Comparison of ENCODE assay signal across 10 mouse cellular contexts in the genomic region with DNA sequence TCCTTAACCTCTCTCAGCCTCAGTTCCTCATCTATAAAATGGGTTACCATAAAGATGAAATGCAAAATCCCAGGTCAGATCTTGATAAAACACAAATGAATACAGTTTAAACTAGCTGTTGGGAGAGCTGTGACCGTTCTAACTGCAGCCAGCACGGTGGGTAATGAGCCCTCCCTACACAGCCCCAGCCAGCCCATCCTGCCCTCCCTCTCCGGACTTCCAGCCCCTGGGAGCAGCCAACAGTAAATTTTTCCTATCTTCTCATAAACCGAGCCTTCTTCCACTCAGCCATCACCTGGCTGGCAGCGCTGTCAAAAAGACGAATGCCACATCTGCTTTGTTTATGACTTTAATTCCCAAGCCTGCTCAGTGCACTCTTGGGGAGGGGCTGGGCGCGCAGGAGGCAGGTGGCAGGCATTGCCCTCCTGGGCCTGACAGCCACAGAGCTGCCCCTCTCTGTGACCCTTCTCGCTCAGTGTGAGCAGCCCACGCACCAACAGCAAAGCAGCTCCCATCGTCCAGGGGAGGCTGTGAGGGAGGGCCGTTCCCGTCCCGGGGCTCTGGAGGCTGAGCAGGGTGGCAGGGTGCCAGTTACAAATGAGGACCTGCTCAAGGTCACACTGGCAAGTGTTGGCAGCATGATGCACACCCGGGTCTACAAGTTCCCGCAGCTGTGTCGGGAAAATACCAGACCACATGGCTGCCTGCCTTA.
DNase-seq lines count a peak whose midpoint lies in the region; ATAC-seq lines count a peak whose summit lies in the region.
"Had no signal": no experiment of that assay in that cellular context is flagged by ENCODE, and none has a peak within 500 bp of the region (broad histone marks: within the 10 kb centered on the region; RNA-seq: fewer than 3 reads in every experiment).

No protein-coding gene starts in this region.

- no peak overlapping the region for H3K4me2 ChIP-seq in forebrain, embryonic 14.5 days (ENCODE audit: low read length)
- H3K4me2 ChIP-seq in forebrain, embryonic 11.5 days (ENCODE audit: low read depth, low read length, severe bottlenecking) = no peak overlapping the region
- no peak overlapping the region for H3K4me2 ChIP-seq in hindbrain, embryonic 14.5 days (replicated peaks)
- H3K4me2 ChIP-seq in limb, embryonic 13.5 days (replicated peaks) = no peak overlapping the region

- 56% methylated on average over 17 of the region's 17 CpGs for WGBS in forebrain, embryonic 14.5 days
- WGBS in forebrain, embryonic 11.5 days = 79% methylated on average over 17 of the region's 17 CpGs
- 39% methylated on average over 17 of the region's 17 CpGs for WGBS in hindbrain, embryonic 14.5 days
- WGBS in limb, embryonic 13.5 days = 28% methylated on average over 17 of the region's 17 CpGs

- no peak overlapping the region for H3K9ac ChIP-seq in forebrain, embryonic 14.5 days (ENCODE audit: low read length)
- H3K9ac ChIP-seq in forebrain, embryonic 11.5 days (ENCODE audit: low read length) = no peak overlapping the region
- H3K9ac ChIP-seq in hindbrain, embryonic 14.5 days = no peak overlapping the region
- peak overlapping the region; percentile 0; the same call in 1 of the 2 replicates for H3K9ac ChIP-seq in limb, embryonic 13.5 days
- H3K9ac ChIP-seq: liver, embryonic 14.5 days had no signal

- H3K4me3 ChIP-seq in forebrain, embryonic 14.5 days (ENCODE audit: low read depth, low read length) = no peak overlapping the region
- H3K4me3 ChIP-seq in forebrain, embryonic 11.5 days (ENCODE audit: low read depth, low read length) = no peak overlapping the region
- H3K4me3 ChIP-seq in hindbrain, embryonic 14.5 days (replicated peaks; ENCODE audit: low read length) = no peak overlapping the region
- no peak overlapping the region for H3K4me3 ChIP-seq in limb, embryonic 13.5 days

- H3K4me1 ChIP-seq in forebrain, embryonic 14.5 days (ENCODE audit: control insufficient read depth, insufficient read depth, low read length) = no peaks in the 10 kb centered on the region
- no peaks in the 10 kb centered on the region for H3K4me1 ChIP-seq in forebrain, embryonic 11.5 days (replicated peaks; ENCODE audit: control insufficient read depth, insufficient read depth, low read length)
- peaks cover 17% of the 10 kb centered on the region for H3K4me1 ChIP-seq in hindbrain, embryonic 14.5 days (replicated peaks; ENCODE audit: control insufficient read depth, insufficient read depth, low read length)
- H3K4me1 ChIP-seq in limb, embryonic 13.5 days = peaks cover 19% of the 10 kb centered on the region

- no peaks in the 10 kb centered on the region for H3K9me3 ChIP-seq in forebrain, embryonic 14.5 days (replicated peaks; ENCODE audit: control insufficient read depth, low read length)
- H3K9me3 ChIP-seq in forebrain, embryonic 11.5 days (ENCODE audit: control insufficient read depth, low read length) = no peaks in the 10 kb centered on the region
- H3K9me3 ChIP-seq in hindbrain, embryonic 14.5 days (ENCODE audit: control insufficient read depth, low read length) = no peaks in the 10 kb centered on the region
- no peaks in the 10 kb centered on the region for H3K9me3 ChIP-seq in limb, embryonic 13.5 days

- H3K27me3 ChIP-seq in forebrain, embryonic 14.5 days (replicated peaks; ENCODE audit: control insufficient read depth, insufficient read depth, low read length) = 0 out of 2 replicates have a peak, but pooled peaks cover 3% of the 10 kb centered on the region
- no peaks in the 10 kb centered on the region for H3K27me3 ChIP-seq in forebrain, embryonic 11.5 days (ENCODE audit: control insufficient read depth, insufficient read depth, low read length)
- no peaks in the 10 kb centered on the region for H3K27me3 ChIP-seq in hindbrain, embryonic 14.5 days (ENCODE audit: control insufficient read depth, insufficient read depth, low read length)
- H3K27me3 ChIP-seq in limb, embryonic 13.5 days = no peaks in the 10 kb centered on the region

- no peaks in the 10 kb centered on the region for H3K36me3 ChIP-seq in forebrain, embryonic 14.5 days (ENCODE audit: control insufficient read depth, insufficient read depth, low read length)
- no peaks in the 10 kb centered on the region for H3K36me3 ChIP-seq in forebrain, embryonic 11.5 days (ENCODE audit: control insufficient read depth, insufficient read depth, low read length)
- no peaks in the 10 kb centered on the region for H3K36me3 ChIP-seq in hindbrain, embryonic 14.5 days (replicated peaks; ENCODE audit: control insufficient read depth, insufficient read depth)
- no peaks in the 10 kb centered on the region for H3K36me3 ChIP-seq in limb, embryonic 13.5 days

- 0 out of 2 replicates have a peak, but pooled peaks have one; percentile 23 for ATAC-seq in forebrain, embryonic 14.5 days
- ATAC-seq in forebrain, embryonic 11.5 days (replicated peaks; ENCODE audit: low FRiP score) = no peak
- peak; percentile 23; the same call in 1 of the 2 replicates for ATAC-seq in hindbrain, embryonic 14.5 days (ENCODE audit: low FRiP score)
- ATAC-seq in limb, embryonic 13.5 days (ENCODE audit: low FRiP score, low read depth) = no peak

- H3K27ac ChIP-seq in forebrain, embryonic 14.5 days (ENCODE audit: low read depth, low read length) = no peak overlapping the region
- no peak overlapping the region for H3K27ac ChIP-seq in forebrain, embryonic 11.5 days (ENCODE audit: low read depth, low read length)
- H3K27ac ChIP-seq in hindbrain, embryonic 14.5 days = peak overlapping the region; percentile 61
- no peak overlapping the region for H3K27ac ChIP-seq in limb, embryonic 13.5 days
- H3K27ac ChIP-seq: liver, embryonic 14.5 days had no signal

- peak; percentile 42 for DNase-seq in forebrain, embryonic 14.5 days (ENCODE audit: low spot score)
- no peak for DNase-seq in forebrain, embryonic 11.5 days (ENCODE audit: low spot score)
- peak; percentile 59 to 80 for DNase-seq in adrenal gland, postnatal 36 days
- DNase-seq in hindbrain, embryonic 14.5 days (ENCODE audit: low spot score) = no peak
- no peak for DNase-seq in thymus, postnatal 10 days (ENCODE audit: low spot score in 2 of 2)
- no peak for DNase-seq in embryo, embryonic 9.5 days (ENCODE audit: extremely low spot score)
- no peak for DNase-seq in lung, postnatal 25 days (ENCODE audit: low spot score)
- DNase-seq: cerebellum, adult 9-10 months had no signal

Comparison
In these comparisons a context has a peak if more than half of its experiments do, and no peak if none do; other contexts are left out.
1. ATAC-seq: peak in forebrain, embryonic 14.5 days (single experiment) and hindbrain, embryonic 14.5 days (single experiment); none in forebrain, embryonic 11.5 days (single experiment) and limb, embryonic 13.5 days (single experiment).
2. DNase-seq: peak in forebrain, embryonic 14.5 days (single experiment) and adrenal gland, postnatal 36 days (2 of 2); none in forebrain, embryonic 11.5 days (single experiment), hindbrain, embryonic 14.5 days (single experiment), thymus, postnatal 10 days (0 of 2), embryo, embryonic 9.5 days (single experiment) and lung, postnatal 25 days (single experiment).